In the genomic region with DNA sequence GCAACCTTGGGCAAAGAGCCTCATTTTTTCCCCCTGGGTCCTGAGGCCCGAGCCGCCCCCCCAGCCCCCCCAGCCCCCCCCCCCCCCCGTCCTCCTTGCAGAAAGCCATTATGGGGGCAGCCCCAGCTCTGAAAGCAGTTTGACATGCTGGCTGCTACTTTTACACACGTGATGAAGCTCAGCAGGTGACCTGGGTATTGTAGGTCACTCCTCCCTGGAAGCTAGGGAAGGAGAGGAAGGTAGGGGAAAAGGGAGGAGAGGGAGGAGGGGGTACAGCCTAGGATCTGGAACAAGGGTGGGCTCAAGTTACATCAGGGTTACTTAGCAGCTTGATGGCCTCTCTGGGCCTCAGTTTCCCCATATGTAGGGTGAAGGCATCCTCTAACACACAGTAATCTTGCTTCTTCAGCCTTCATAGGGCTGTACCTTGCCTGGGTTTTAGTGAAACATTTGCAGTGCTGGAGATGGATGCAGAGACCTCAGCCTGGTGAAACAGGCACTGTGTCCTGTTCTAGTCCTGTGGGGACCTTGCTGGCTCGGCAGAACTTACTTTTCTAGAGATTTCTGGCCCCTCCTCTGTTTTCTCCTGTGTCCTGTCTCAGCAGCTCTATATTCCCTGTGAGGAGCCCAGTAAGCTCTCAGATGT, we compare ENCODE assay signal across 9 mouse cellular contexts.
DNase-seq lines count a peak whose midpoint lies in the region; ATAC-seq and TF ChIP-seq lines count a peak whose summit lies in the region.
"Had no signal": no experiment of that assay in that cellular context is flagged by ENCODE, and none has a peak within 500 bp of the region (broad histone marks: within the 10 kb centered on the region; RNA-seq: fewer than 3 reads in every experiment).

No protein-coding gene starts in this region.

- peaks cover 23% of the 10 kb centered on the region for H3K4me1 ChIP-seq in kidney, embryonic 16.5 days (ENCODE audit: insufficient read depth, low read length)
- H3K4me1 ChIP-seq in forebrain, embryonic 14.5 days (ENCODE audit: control insufficient read depth, insufficient read depth, low read length) = peaks cover 20% of the 10 kb centered on the region
- H3K4me1 ChIP-seq in hindbrain, postnatal 0 days (ENCODE audit: insufficient read depth, low read length) = 0 out of 2 replicates have a peak, but pooled peaks cover 7% of the 10 kb centered on the region
- peaks cover 15% of the 10 kb centered on the region for H3K4me1 ChIP-seq in neural tube, embryonic 15.5 days

- H3K27me3 ChIP-seq in kidney, embryonic 16.5 days (ENCODE audit: insufficient read depth, low read length) = peaks cover 21% of the 10 kb centered on the region
- H3K27me3 ChIP-seq in forebrain, embryonic 14.5 days (replicated peaks; ENCODE audit: control insufficient read depth, insufficient read depth, low read length) = no peaks in the 10 kb centered on the region
- no peaks in the 10 kb centered on the region for H3K27me3 ChIP-seq in hindbrain, postnatal 0 days (ENCODE audit: insufficient read depth, low read length)
- H3K27me3 ChIP-seq in neural tube, embryonic 15.5 days (replicated peaks) = 0 out of 2 replicates have a peak, but pooled peaks cover 3% of the 10 kb centered on the region

- peak; percentile 10; the same call in 1 of the 2 replicates for ATAC-seq in kidney, embryonic 16.5 days (ENCODE audit: low FRiP score, low TSS enrichment)
- peak; percentile 49 for ATAC-seq in forebrain, embryonic 14.5 days
- peak; percentile 28; the same call in 1 of the 2 replicates for ATAC-seq in hindbrain, postnatal 0 days
- ATAC-seq in neural tube, embryonic 15.5 days (ENCODE audit: low FRiP score) = no peak

- 8% methylated on average over 4 of the region's 5 CpGs for WGBS in kidney, embryonic 16.5 days
- 4% methylated on average over 4 of the region's 5 CpGs for WGBS in forebrain, embryonic 14.5 days
- 8% methylated on average over 5 of the region's 5 CpGs for WGBS in hindbrain, postnatal 0 days
- 6% methylated on average over 3 of the region's 5 CpGs for WGBS in neural tube, embryonic 15.5 days

- TF ChIP-seq CTCF in hindbrain, postnatal 0 days (IDR thresholded peaks at IDR 0.05; ENCODE audit: low read depth) = no peak

- H3K9me3 ChIP-seq in kidney, embryonic 16.5 days (ENCODE audit: low read length) = no peaks in the 10 kb centered on the region
- no peaks in the 10 kb centered on the region for H3K9me3 ChIP-seq in forebrain, embryonic 14.5 days (replicated peaks; ENCODE audit: control insufficient read depth, low read length)
- H3K9me3 ChIP-seq in hindbrain, postnatal 0 days (ENCODE audit: low read length) = no peaks in the 10 kb centered on the region
- no peaks in the 10 kb centered on the region for H3K9me3 ChIP-seq in neural tube, embryonic 15.5 days (replicated peaks)

- H3K4me2 ChIP-seq in kidney, embryonic 16.5 days (replicated peaks; ENCODE audit: low read depth, low read length) = peak overlapping the region; percentile 24; the same call in 1 of the 2 replicates
- peak overlapping the region; percentile 23; the same call in 1 of the 2 replicates for H3K4me2 ChIP-seq in forebrain, embryonic 14.5 days (ENCODE audit: low read length)
- no peak overlapping the region for H3K4me2 ChIP-seq in hindbrain, postnatal 0 days (ENCODE audit: low read depth, low read length)
- no peak overlapping the region for H3K4me2 ChIP-seq in neural tube, embryonic 15.5 days

- peak overlapping the region; percentile 13; the same call in 1 of the 2 replicates for H3K9ac ChIP-seq in kidney, embryonic 16.5 days (replicated peaks; ENCODE audit: low read length)
- H3K9ac ChIP-seq in forebrain, embryonic 14.5 days (ENCODE audit: low read length) = peak overlapping the region; percentile 43
- H3K9ac ChIP-seq in hindbrain, postnatal 0 days (replicated peaks; ENCODE audit: low read length) = no peak overlapping the region
- H3K9ac ChIP-seq in neural tube, embryonic 15.5 days (replicated peaks) = no peak overlapping the region

- no peak for DNase-seq in kidney, postnatal 25 days
- no peak for DNase-seq in forebrain, embryonic 14.5 days (ENCODE audit: low spot score)
- no peak for DNase-seq in hindbrain, postnatal 0 days (ENCODE audit: low spot score)
- no peak for DNase-seq in ovary, postnatal 14 days (ENCODE audit: low spot score)
- DNase-seq in adrenal gland, postnatal 36 days = no peak
- DNase-seq: adrenal gland, adult 2 months; cerebellum, adult 18-20 months had no signal

- H3K36me3 ChIP-seq in kidney, embryonic 16.5 days (ENCODE audit: insufficient read depth, low read length) = no peaks in the 10 kb centered on the region
- no peaks in the 10 kb centered on the region for H3K36me3 ChIP-seq in forebrain, embryonic 14.5 days (ENCODE audit: control insufficient read depth, insufficient read depth, low read length)
- no peaks in the 10 kb centered on the region for H3K36me3 ChIP-seq in hindbrain, postnatal 0 days (ENCODE audit: insufficient read depth, low read length)
- no peaks in the 10 kb centered on the region for H3K36me3 ChIP-seq in neural tube, embryonic 15.5 days

- H3K4me3 ChIP-seq in kidney, embryonic 16.5 days (ENCODE audit: low read length) = no peak overlapping the region
- H3K4me3 ChIP-seq in forebrain, embryonic 14.5 days (ENCODE audit: low read depth, low read length) = no peak overlapping the region
- H3K4me3 ChIP-seq in hindbrain, postnatal 0 days (ENCODE audit: low read length) = no peak overlapping the region
- H3K4me3 ChIP-seq in neural tube, embryonic 15.5 days (replicated peaks) = no peak overlapping the region

- H3K27ac ChIP-seq in kidney, embryonic 16.5 days (ENCODE audit: low read length) = peak overlapping the region; percentile 31
- peak overlapping the region; percentile 89; the same call in 1 of the 2 replicates for H3K27ac ChIP-seq in forebrain, embryonic 14.5 days (ENCODE audit: low read depth, low read length)
- H3K27ac ChIP-seq in hindbrain, postnatal 0 days = no peak overlapping the region
- H3K27ac ChIP-seq in neural tube, embryonic 15.5 days (replicated peaks) = peak overlapping the region; percentile 65

Comparison
In these comparisons a context has a peak if more than half of its experiments do, and no peak if none do; other contexts are left out.
1. H3K4me2 ChIP-seq: peak in kidney, embryonic 16.5 days (single experiment) and forebrain, embryonic 14.5 days (single experiment); none in hindbrain, postnatal 0 days (single experiment) and neural tube, embryonic 15.5 days (single experiment).
2. H3K9ac ChIP-seq: peak in kidney, embryonic 16.5 days (single experiment) and forebrain, embryonic 14.5 days (single experiment); none in hindbrain, postnatal 0 days (single experiment) and neural tube, embryonic 15.5 days (single experiment).